Mouse (Mus musculus) monocyte, adult 5-6 weeks (primary cell): ENCODE measurements around the gene Gm4836. TPM values are rescaled to one million over a fixed set of nuclear protein-coding genes. Genes with fewer than 3 reads are reported as not detected.
"Not testable (repeated sequence)": the region's sequence is repeated elsewhere in the genome, so short reads cannot be mapped to it uniquely, and the experiment has no call there.

Source experiments
- ATAC-seq: fragments of 153-309, 156-312 bp; replicated peaks from 2 replicates; pipeline ENCODE4 v1.8.0; 2017; ENCODE audit warnings: mild to moderate bottlenecking; ENCODE audit not compliant: low TSS enrichment, insufficient number of reproducible peaks, severe bottlenecking, poor library complexity, low FRiP score
- total RNA-seq: library from RNA; stranded (forward); fragments of 200-1000, 200-491, 200-594 nt; gene quantifications from 3 replicates; pipeline ENCODE4 v1.2.3, GENCODE M21; 2017

Gm4836 gene
- total RNA-seq = not detected in 3 replicates

DNA sequence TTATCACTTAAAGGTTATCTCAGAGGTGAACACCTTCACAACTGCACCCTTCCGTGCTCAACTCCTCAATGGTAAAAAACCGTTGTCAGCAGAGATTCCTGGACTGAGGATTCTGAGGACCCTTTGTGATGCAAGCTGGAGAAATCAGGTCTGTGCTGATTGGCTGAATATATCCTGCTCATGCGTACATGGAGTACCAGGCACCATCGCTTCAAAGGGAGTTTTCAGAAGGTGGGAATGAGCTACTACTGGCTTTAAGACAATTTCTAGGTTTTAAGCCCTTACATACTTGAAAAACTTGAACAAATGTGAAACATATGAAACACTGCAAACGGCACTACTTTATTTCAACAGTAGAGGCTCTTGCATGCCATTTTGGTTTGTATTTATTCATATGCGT, at the start of gene Gm4836:
Gene Gm4836 (minus strand): TSS at position 101 of the 400 bp plus-strand sequence.
- ATAC-seq = not testable (repeated sequence)
